Comparison of ENCODE assay signal across 9 mouse cellular contexts in the genomic region with DNA sequence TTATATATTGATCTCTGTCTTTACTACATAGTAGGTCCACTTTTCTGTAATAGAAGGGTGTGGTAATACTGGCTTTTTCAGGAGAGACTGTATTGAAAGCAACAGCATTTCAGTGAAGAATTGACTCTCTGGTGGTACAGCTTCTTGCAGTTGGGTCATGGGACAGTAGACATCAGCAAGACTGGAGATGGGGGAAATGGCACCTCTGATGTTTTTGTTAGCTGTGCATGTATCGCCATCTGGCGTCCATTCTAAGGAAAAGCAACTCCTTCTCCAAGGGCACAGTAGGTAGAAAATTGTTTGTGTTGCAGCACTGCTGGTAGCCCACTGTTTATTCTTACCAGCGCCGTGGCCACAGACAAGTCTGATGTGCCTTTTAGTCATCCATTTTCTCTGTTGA. TPM values are rescaled to one million over a fixed set of nuclear protein-coding genes. Genes with fewer than 3 reads are reported as not detected.
DNase-seq lines count a peak whose midpoint lies in the region; ATAC-seq lines count a peak whose summit lies in the region.
"Had no signal": no experiment of that assay in that cellular context is flagged by ENCODE, and none has a peak within 500 bp of the region (broad histone marks: within the 10 kb centered on the region; RNA-seq: fewer than 3 reads in every experiment).

No protein-coding gene starts in this region.

- H3K9ac ChIP-seq in forebrain, embryonic 11.5 days (ENCODE audit: low read length), result no peak overlapping the region
- H3K9ac ChIP-seq in hindbrain, embryonic 16.5 days (ENCODE audit: low read depth, low read length), result no peak overlapping the region

- peak; percentile 30 for DNase-seq in spleen, adult 12 weeks (ENCODE audit: low spot score)
- DNase-seq in spleen, postnatal 4 days (ENCODE audit: low spot score in 2 of 2), result no peak
- peak; percentile 69 for DNase-seq in c-Kit-positive CD71-positive TER-119-negative erythroid progenitor cells, embryonic 14.5 days (ENCODE audit: low read depth)
- DNase-seq in forebrain, embryonic 11.5 days (ENCODE audit: low spot score), result peak; percentile 61
- peak; percentile 47 to 59 for DNase-seq in left cerebral cortex, adult 18-20 months (ENCODE audit: low spot score in 2 of 2)
- DNase-seq in right cerebral cortex, postnatal 4 days, result peak; percentile 7

- H3K36me3 ChIP-seq in forebrain, embryonic 11.5 days (ENCODE audit: control insufficient read depth, insufficient read depth, low read length), result no peaks in the 10 kb centered on the region
- no peaks in the 10 kb centered on the region for H3K36me3 ChIP-seq in hindbrain, embryonic 16.5 days (ENCODE audit: control insufficient read depth, insufficient read depth, low read length)

- no peaks in the 10 kb centered on the region for H3K9me3 ChIP-seq in forebrain, embryonic 11.5 days (ENCODE audit: control insufficient read depth, low read length)
- H3K9me3 ChIP-seq in hindbrain, embryonic 16.5 days (ENCODE audit: control insufficient read depth, low read length), result no peaks in the 10 kb centered on the region

- 12% methylated on average over 4 of the region's 4 CpGs for WGBS in forebrain, embryonic 11.5 days
- 3% methylated on average over 4 of the region's 4 CpGs for WGBS in hindbrain, embryonic 16.5 days

- H3K4me3 ChIP-seq in forebrain, embryonic 11.5 days (ENCODE audit: low read depth, low read length), result no peak overlapping the region
- no peak overlapping the region for H3K4me3 ChIP-seq in hindbrain, embryonic 16.5 days (ENCODE audit: low read length)
- H3K4me3 ChIP-seq: erythroblast, embryonic 14.5 days had no signal

- no peak overlapping the region for H3K27ac ChIP-seq in forebrain, embryonic 11.5 days (ENCODE audit: low read depth, low read length)
- no peak overlapping the region for H3K27ac ChIP-seq in hindbrain, embryonic 16.5 days (ENCODE audit: low read depth, low read length)

- H3K4me1 ChIP-seq in forebrain, embryonic 11.5 days (replicated peaks; ENCODE audit: control insufficient read depth, insufficient read depth, low read length), result no peaks in the 10 kb centered on the region
- no peaks in the 10 kb centered on the region for H3K4me1 ChIP-seq in hindbrain, embryonic 16.5 days (ENCODE audit: control insufficient read depth, insufficient read depth, low read depth, low read length)

- H3K4me2 ChIP-seq in forebrain, embryonic 11.5 days (ENCODE audit: low read depth, low read length, severe bottlenecking), result no peak overlapping the region
- no peak overlapping the region for H3K4me2 ChIP-seq in hindbrain, embryonic 16.5 days (ENCODE audit: low read length)

- ATAC-seq in forebrain, embryonic 11.5 days (replicated peaks; ENCODE audit: low FRiP score), result peak; percentile 71
- peak; percentile 89 for ATAC-seq in hindbrain, embryonic 16.5 days
- ATAC-seq in megakaryocyte progenitor cell, adult 5-6 weeks (replicated peaks; ENCODE audit: poor library complexity), result peak; percentile 100

- no peaks in the 10 kb centered on the region for H3K27me3 ChIP-seq in forebrain, embryonic 11.5 days (ENCODE audit: control insufficient read depth, insufficient read depth, low read length)
- H3K27me3 ChIP-seq in hindbrain, embryonic 16.5 days (replicated peaks; ENCODE audit: control insufficient read depth, insufficient read depth, low read length), result no peaks in the 10 kb centered on the region

RNA-seq across cellular contexts. Expression of gene Rrm1, which starts 24.1 kb away (rescaled TPM):
- 274 and 290 TPM in 2 replicates for polyA plus RNA-seq in forebrain, embryonic 11.5 days (2014; fragmentation: Nextera tagmentation; extraction: Ambion mirVana)
- polyA plus RNA-seq in hindbrain, embryonic 16.5 days (2015; fragmentation: Nextera tagmentation; extraction: Ambion mirVana), result 48.8 and 55.7 TPM in 2 replicates
- total RNA-seq in left cerebral cortex, adult 18-20 months (2021), result 10 to 100 TPM; 10.9 to 12.7 TPM
- total RNA-seq in megakaryocyte progenitor cell, adult 5-6 weeks (2015), result 245 and 255 TPM in 2 replicates
- total RNA-seq in megakaryocyte progenitor cell, adult 5-6 weeks (2017), result 673 and 874 TPM in 2 replicates

Comparison
In these comparisons a context has a peak if more than half of its experiments do, and no peak if none do; other contexts are left out.
1. DNase-seq: peak in spleen, adult 12 weeks (single experiment), c-Kit-positive CD71-positive TER-119-negative erythroid progenitor cells, embryonic 14.5 days (single experiment), forebrain, embryonic 11.5 days (single experiment), left cerebral cortex, adult 18-20 months (2 of 2) and right cerebral cortex, postnatal 4 days (single experiment); none in spleen, postnatal 4 days (0 of 2).
2. RNA of gene Rrm1, which starts 24.1 kb away (total RNA-seq): 245 to 874 TPM in megakaryocyte progenitor cell, adult 5-6 weeks; 10.9 to 12.7 TPM in left cerebral cortex, adult 18-20 months; every median in the first group is over 10 times any median in the second.
3. Peak in every context shown above with its lines, with median percentiles within 50 percentile points of each other: ATAC-seq.